Mouse (Mus musculus) thymus, adult 2 months (tissue): ENCODE measurements around the gene Gm6993.

Experiments
- CTCF ChIP-seq: fragments of 200-500 bp; IDR thresholded peaks from 2 replicates; pipeline ENCODE4 v1.5.1; 2012; ENCODE audit warnings: mild to moderate bottlenecking, control low read depth, low read length, moderate library complexity, borderline replicate concordance; ENCODE audit not compliant: control insufficient read depth, poor library complexity, insufficient read depth; ENCODE audit errors: extremely low read depth
- POLR2A ChIP-seq: fragments of 200-500 bp; IDR thresholded peaks from 2 replicates; pipeline ENCODE4 v1.6.1; 2012; ENCODE audit warnings: mild to moderate bottlenecking, low read length, control low read depth, moderate library complexity; ENCODE audit not compliant: control insufficient read depth, poor library complexity, insufficient read depth; ENCODE audit errors: extremely low read depth

DNA sequence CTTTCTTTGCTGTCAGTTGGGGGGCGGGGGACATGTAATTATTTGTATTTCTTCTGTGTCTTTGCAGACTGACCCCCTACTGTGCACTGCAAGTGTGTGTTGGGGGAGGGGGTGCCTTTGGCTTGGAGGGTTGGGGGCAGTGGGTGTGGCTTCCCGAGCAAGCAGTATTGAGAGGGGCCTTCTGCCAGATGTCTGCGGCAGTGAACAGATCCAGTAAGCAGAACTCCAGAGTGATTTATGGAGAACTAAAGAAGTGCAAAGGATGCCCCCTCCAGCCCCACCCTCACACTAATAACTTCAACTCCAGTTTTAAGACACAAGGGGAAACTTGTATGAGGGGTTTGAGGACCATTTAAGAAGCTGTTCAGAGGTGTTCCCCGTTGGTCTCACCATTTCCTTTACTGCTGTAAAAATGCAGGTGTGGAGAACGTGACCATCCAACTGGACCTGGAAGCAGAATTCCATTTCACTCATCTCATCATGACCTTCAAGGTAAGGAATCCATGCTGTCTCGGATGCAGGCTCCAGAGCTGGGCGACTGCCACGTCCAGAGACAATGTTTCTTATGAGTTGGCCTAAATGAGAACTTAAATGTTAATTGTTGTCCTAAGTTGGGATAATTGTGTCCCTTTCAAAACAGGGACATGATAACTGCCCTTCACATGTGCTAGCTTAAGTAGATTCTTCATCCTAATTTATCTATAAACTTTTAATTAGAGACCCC is 31.6 kb downstream of the Gm6993 start:
- TF ChIP-seq CTCF (no peak), POLR2A (no peak)
